Mouse (Mus musculus) adrenal gland, adult 18-20 months (tissue): ENCODE measurements around the gene Lzts3. TPM values are rescaled to one million over a fixed set of nuclear protein-coding genes. Genes with fewer than 3 reads are reported as not detected.
A peak's percentile ranks its signal among the peaks of the same experiment; 100 is the strongest.

Source experiments
- DNase-seq, 2 experiments: peaks; one replicate each; pipeline ENCODE4 v3.0.0; 2021 to 2022; ENCODE audit warnings: low spot score in 2 of 2
- total RNA-seq, 2 experiments: library from RNA; stranded (reverse); gene quantifications; 1 replicate in 1 of 2; 2 replicates in 1 of 2; pipeline ENCODE4 v1.2.3; 2021

Lzts3 gene
- total RNA-seq, 2 experiments from 2014 or later: 12.7 to 17.7 TPM

- peak in 1 of 2 experiments; percentile 32 for DNase-seq
These were observed 4.4 kb downstream of the Lzts3 start for GRCm38 (mm10) chr2:130638101-130638611.

GRCm38 (mm10) chr2:130635847-130636246 is 6.8 kb downstream of the Lzts3 start:
- no peak for DNase-seq

GRCm38 (mm10) chr2:130634739-130635411 is 7.7 kb downstream of the Lzts3 start:
- DNase-seq: no peak

GRCm38 (mm10) chr2:130634006-130634738 is 8.4 kb downstream of the Lzts3 start:
- DNase-seq: no peak

- DNase-seq: no peak
These were observed 9.5 kb downstream of the Lzts3 start for GRCm38 (mm10) chr2:130632887-130633675.

GRCm38 (mm10) chr2:130632416-130632815 is 10.2 kb downstream of the Lzts3 start:
- DNase-seq: no peak

GRCm38 (mm10) chr2:130629839-130630203 is 12.8 kb downstream of the Lzts3 start, which contains the start of the genes Fastkd5 and Ubox5:
Gene Fastkd5, minus strand, starts transcription at chr2:130630027.
Gene Ubox5, minus strand, starts transcription at chr2:130630038.
- DNase-seq: peak; percentile 93 to 97

GRCm38 (mm10) chr2:130629080-130629838 is 13.3 kb downstream of the Lzts3 start:
- no peak for DNase-seq

GRCm38 (mm10) chr2:130628424-130628823 is 14.2 kb downstream of the Lzts3 start:
- no peak for DNase-seq

GRCm38 (mm10) chr2:130618972-130619371 is 23.6 kb downstream of the Lzts3 start:
- DNase-seq: no peak

GRCm38 (mm10) chr2:130613091-130613490 is 29.5 kb downstream of the Lzts3 start:
- no peak for DNase-seq

GRCm38 (mm10) chr2:130602195-130602594 is 40.4 kb downstream of the Lzts3 start:
- DNase-seq: no peak

- DNase-seq: no peak
These were observed 44.2 kb downstream of the Lzts3 start for GRCm38 (mm10) chr2:130598399-130598798.

- DNase-seq: no peak
These were observed 45.0 kb downstream of the Lzts3 start for GRCm38 (mm10) chr2:130597601-130598010.

- no peak for DNase-seq
These were observed 47.0 kb downstream of the Lzts3 start for GRCm38 (mm10) chr2:130595596-130595995.

GRCm38 (mm10) chr2:130591016-130591415 is 51.6 kb downstream of the Lzts3 start:
- DNase-seq: no peak

GRCm38 (mm10) chr2:130589761-130590160 is 52.8 kb downstream of the Lzts3 start:
- DNase-seq: no peak

- no peak for DNase-seq
These were observed 53.4 kb downstream of the Lzts3 start for GRCm38 (mm10) chr2:130589157-130589556.

GRCm38 (mm10) chr2:130588373-130588772 is 54.2 kb downstream of the Lzts3 start:
- DNase-seq: no peak

GRCm38 (mm10) chr2:130586016-130586415 is 56.6 kb downstream of the Lzts3 start:
- DNase-seq: no peak
